Mouse (Mus musculus) adrenal gland, adult (tissue): ENCODE measurements at regions not wholly inside any gene's neighbourhood (a gene's known extent, or its start where the extent isn't known, plus 50 kb on each side); places are given as distances from the start of the nearest gene placed in this dataset.

ENCODE experiments used
- DNase-seq, 2 experiments: peaks; one replicate each; pipeline ENCODE4 v3.0.0; 2022 to 2023; ENCODE audit warnings: low spot score in 1 of 2; ENCODE audit not compliant: inconsistent age in 2 of 2

DNA sequence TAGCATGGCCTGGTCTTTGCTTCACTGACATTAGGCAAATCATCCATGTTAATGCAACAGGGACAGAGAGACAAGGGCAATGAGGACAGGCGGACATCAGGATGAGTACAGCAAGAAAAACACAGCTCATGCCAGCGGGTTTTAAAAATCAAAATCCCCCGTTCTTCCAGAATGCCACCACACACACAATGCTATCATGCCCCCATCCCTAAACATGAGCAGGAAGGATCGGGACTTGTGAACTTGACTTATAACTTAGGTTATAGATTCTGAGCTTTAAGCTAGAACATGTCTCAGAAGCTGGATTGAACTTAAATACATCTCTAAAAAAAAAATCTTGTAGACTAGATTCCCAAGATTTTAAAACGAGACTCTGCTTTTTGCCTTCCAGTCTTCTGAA is 564.8 kb downstream of the Tox3 start:
- no peak for DNase-seq

GRCm38 (mm10) chr8:89766387-89766786 is 581.8 kb downstream of the Tox3 start:
- no peak for DNase-seq

DNA sequence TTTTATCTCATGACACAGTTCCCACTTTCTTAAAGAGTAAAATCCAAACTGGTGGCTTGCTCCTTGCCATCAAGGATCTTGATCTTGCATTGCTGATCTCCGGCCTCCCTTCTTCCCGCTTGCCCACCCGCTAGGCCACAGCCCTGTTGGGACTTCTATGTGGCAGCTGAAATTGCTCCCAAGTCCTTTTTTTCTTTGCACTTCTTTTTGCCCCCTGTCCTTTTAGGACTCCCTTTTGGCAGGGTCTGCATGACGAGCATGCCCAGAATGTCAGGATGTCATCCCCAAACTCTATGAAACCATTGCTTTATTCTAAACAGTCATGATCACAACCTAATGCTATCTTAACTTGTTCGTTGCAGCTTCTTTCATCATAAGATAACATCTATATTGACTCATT is 588.6 kb downstream of the Tox3 start:
- no peak for DNase-seq

GRCm38 (mm10) chr8:89758695-89759094 is 589.4 kb downstream of the Tox3 start:
- no peak for DNase-seq

DNA sequence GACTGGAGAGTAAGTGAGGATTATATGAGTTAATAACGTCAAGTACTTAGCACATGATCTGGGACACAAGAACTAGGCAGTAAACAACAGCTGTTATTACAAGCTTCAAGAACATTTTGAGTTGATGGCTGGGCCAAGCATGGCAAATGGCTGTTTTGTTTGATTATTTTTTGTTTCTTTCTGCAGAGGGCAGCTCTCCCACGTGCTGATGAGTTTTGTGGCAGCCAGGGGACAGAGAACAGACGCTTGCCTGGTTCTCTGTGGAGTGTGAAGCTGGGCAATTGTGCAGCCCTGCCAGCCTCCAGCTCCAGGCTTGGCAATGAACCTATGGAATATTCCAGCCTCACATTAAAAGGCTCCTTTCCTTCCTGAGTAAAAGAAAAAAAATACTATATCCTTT is 592.2 kb downstream of the Tox3 start:
- DNase-seq = no peak

- DNase-seq = no peak
These were observed 596.9 kb downstream of the Tox3 start for GRCm38 (mm10) chr8:89751201-89751600.

DNA sequence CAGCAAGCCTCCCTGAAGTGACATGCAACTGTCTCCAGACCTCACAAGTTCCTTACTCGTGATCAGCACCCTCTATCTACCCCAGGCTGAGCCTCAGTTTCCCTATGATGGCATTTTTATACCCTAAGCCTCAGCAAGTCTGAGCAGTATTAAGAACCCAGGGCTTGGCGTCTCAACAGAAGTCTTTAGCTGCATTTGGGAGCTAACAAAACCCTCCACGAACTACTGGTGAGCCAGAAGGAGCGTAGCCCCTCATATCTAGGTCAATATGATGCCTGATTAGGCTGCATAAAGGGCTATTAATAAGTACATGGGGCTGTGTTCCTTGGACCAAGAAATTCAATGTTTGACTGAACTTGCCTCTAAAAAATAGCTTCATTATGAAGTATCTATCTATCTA is 600.4 kb downstream of the Tox3 start:
- no peak for DNase-seq

GRCm38 (mm10) chr8:89744267-89745028 is 603.7 kb downstream of the Tox3 start:
- no peak for DNase-seq

- no peak for DNase-seq
These were observed 609.5 kb downstream of the Tox3 start for GRCm38 (mm10) chr8:89738657-89739056.

DNA sequence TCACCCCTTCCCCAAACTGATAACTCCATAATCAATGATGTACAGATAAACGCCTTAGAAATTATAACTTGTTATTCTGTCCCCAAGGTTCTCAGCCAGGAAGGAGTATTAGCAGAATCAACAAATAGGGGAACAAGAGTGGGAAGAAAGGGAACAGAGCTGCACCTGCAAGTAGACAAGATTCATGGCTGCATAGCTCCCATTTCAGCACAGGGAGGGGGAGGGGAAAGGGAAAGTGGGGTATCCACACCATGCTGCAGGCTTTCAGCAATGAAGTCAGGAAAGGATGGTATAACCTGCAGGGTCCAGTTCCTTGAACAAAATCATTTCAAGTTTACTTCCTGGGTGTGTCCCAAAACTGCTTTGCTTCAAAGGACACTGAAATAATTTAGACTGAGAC is 610.5 kb downstream of the Tox3 start:
- DNase-seq = no peak

DNA sequence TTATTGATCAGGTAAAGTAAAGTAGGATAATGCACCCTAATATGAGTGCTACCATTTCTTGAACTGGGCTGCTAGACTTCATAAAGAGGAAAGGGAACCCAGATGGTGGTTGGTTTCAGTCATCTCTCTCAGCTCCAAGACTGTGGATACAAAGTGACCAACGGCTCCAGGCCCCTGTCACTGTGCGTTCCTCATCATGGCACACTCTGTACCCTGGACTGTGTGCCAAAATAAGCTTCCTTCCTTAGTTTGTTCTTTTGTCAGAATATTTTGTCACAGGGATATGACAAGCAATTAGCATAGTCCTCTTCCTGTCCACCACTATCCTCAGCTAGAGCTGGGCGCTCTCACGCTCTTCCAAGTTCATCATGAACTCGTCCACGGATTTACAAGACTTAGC is 620.9 kb downstream of the Tox3 start:
- no peak for DNase-seq

GRCm38 (mm10) chr8:89721684-89722305 is 626.3 kb downstream of the Tox3 start:
- DNase-seq = no peak

DNA sequence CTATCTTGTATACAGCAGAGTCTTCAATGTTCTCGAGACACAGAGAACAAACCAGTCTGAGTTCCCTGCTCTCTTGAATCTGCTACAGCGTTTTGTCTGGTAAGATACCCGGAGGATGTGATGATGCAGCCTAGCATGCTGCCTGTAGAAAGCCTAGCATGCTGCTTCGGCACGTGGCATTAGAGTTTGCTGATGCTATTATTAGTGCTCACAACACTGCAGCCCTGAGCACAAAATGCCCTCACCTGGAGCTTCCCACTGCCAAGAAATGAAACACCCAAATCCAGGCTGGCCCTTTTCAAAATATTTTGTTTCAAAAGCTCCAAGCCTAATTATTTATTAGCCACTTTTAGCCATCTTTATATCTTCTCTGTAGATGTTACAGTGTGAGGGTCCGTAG is 634.3 kb downstream of the Tox3 start:
- DNase-seq = no peak

- DNase-seq = no peak
These were observed 640.7 kb downstream of the Tox3 start for GRCm38 (mm10) chr8:89707341-89707928.

- no peak for DNase-seq
These were observed 641.7 kb upstream of the Sall1 start for GRCm38 (mm10) chr8:89685696-89686095.

DNA sequence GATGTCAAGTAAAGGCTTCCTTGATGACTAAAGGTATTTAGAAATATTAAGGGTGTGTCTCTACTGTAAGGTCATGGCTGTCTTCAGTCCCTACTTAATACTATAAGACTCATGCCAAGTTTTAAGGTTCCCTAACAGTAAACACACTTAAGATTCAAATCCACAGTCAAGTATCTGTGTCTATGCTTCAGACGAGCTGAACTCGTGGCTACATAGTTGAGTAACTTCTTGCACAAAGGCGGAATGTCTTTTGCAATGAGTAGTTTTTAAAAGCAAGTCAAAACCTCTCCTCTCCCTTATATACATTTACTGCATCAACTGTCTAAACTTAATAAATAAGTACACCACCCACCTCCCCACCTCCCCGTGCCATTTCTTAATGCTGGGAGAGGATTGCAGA is 637.0 kb upstream of the Sall1 start:
- no peak for DNase-seq

- DNase-seq = no peak
These were observed 636.4 kb upstream of the Sall1 start for GRCm38 (mm10) chr8:89680341-89680740.

DNA sequence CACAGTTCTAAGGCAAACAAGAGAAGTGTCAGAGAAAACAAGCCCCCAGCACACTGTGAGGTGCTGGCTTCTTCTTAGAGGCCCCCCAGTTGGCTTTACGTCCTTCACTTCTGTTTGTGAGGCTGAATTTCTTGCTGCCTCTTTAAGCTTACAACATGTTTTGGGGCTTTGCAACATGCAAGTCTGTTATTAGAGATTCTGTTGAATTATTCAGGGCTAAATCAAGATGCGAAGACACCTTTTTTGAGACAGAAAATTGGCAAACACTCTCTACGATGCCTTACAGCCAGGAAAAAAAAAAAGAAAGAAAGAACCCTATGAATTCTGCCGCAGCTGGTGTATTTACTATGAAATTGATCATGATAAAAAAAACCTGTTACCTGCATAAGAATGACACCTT is 635.6 kb upstream of the Sall1 start:
- DNase-seq = no peak

DNA sequence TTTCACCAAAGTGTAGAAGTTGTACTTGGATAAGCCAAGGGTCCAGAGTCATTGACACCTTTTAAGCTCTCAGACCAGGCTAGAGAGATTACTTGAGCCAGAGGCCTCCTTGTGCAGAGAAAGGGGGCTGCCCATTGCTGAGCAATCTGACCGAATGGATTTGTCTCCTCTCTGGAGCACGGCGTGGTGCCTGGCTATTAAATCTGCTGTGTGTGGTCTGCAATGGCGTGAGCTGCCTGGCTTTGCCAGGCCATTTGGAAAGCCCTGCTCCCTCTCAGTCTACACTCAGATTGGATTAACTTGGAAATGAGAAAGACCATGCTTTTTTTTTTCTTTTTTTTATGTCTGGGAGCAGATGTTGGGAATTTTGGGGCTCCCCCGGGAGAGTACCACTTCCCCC is 633.3 kb upstream of the Sall1 start:
- DNase-seq = no peak

DNA sequence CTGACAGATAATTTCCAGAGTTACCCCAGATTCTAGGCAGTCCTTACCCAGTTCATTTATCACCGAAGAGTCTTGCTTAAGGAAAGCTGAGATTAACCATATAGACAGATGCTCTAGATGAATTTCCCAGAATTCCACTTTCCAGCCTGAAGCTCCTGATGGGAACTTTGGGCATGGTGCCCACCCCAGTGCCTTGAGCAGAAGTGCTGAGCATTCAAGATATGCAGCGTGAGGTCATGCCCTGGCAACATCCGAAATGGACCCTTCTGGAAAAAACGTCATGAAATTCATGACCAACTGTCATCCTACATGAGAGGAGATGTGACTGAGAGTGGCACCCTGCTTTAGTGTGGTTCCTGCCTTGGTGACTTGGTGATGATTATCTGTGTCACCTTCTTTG is 629.9 kb upstream of the Sall1 start:
- DNase-seq = no peak

DNA sequence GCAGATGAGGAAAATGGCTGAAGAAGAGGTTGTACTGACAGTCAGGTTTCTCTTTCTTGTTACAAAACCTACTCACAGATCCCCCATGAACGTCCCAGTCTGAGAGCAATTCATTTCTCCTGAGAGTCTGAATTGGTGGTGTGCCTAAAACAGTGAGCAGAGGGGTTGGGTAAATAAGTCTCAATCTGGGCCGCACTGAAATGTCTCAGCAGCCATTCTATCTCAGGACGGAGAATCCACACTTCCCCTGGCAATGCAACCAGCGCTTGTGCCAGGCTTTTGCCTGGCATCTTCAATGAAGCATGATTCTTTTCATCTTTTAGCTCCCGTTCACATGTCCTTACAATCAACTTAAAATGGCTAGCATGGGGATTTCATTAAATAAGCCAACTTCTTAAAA is 628.7 kb upstream of the Sall1 start:
- no peak for DNase-seq

DNA sequence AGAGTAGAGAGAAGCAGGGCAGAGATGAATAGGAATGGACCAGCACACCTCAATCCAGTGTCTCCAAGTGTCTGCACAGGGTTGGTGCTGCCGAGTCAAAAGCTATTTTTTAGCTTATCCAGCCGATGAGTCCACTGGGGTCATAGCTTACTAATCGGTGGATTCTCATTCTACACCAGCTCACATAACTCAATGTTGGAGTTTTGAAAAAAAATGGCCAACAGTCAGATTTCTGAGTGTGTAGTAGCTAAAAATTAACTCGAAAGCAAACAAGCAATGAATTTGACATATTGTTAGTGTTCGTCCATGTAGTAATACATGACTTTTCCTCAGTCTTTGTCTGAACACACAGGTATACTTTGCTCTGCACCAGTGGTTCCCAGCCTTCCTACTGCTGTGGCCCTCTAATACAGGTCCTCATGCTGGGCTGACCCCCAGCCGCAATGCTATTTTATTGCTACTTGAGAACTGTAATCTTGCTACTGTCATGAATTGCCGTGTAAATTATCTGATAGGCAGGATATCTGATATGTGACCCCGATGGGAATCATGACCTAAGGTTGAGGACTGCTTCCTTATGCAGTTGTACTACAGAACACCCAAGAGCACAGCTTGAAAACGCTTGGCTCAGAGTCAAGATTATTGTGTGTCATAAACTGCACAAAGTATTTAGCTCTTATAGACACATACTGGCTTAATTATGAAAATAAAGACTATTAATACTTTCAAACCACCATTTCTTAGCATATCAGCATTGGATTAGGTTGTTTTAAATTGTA is 621.1 kb upstream of the Sall1 start:
- no peak for DNase-seq
